Mouse (Mus musculus): ENCODE measurements around the gene Fermt3. TPM values are rescaled to one million over a fixed set of nuclear protein-coding genes. Genes with fewer than 3 reads are reported as not detected.
A peak's percentile ranks its signal among the peaks of the same experiment; 100 is the strongest.

Gene Fermt3
- total RNA-seq, 2 experiments from 2014 or later, result 4.1 to 4.2 TPM

DNA sequence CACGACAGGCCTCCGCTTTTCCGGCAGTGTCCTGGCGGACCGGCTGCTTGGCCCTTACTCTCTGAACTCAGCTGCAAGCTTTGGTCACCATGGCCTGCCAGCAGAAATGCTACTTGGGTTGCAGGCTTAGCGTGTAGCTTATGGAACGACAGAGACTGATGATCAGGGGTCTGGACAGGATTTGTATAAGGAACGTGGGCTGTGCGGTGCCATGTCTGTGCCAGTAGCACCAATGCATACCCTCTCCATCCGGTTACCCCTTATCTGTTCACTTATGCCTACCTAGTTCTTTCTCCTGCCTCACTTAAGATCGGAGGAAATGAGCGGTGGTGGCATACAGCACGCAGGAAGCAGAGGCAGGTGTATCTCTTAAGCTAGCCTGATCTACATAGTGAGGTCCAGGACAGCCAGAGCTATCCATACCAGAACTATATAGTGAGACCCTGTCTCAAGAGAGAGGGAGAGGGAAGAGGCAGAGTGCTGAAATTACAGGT is 21.4 kb upstream of the Fermt3 start:
- intact Hi-C loops (cut with DNase I), result no loop called here
- DNase-seq (ENCODE audit: low spot score in 2 of 2), result peak in 1 of 2 experiments; percentile 19

GRCm38 (mm10) chr19:7039841-7040636 is 20.8 kb upstream of the Fermt3 start, which contains the start of gene Stip1:
Gene Stip1, minus strand, starts transcription at chr19:7039967.
- intact Hi-C loops (cut with DNase I), result no loop called here
- peak; percentile 99 to 100 for DNase-seq (ENCODE audit: low spot score in 2 of 2)

- DNase-seq (ENCODE audit: low spot score in 2 of 2), result peak; percentile 49 to 59
- intact Hi-C loops (cut with DNase I), result no loop called here
These were observed 19.9 kb upstream of the Fermt3 start for GRCm38 (mm10) chr19:7039088-7039720.

DNA sequence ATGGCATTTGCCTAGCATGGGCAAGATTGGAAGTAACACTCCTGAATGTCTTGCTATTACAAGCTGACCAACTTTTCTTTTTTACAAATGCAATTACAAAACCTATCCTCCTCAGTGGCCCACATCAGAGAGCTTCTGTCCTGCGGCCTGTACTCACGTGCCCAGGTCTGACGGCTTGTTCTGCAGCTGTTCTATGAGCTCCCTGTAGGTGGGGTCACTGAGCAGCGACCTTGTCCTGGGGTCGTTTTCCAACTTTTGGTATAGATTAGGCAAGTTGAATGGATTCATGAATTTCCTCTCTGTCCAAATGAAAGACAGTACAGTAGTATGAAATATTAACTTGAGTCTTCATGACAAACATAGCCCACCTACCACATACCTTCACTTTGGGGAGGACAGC is 14.7 kb upstream of the Fermt3 start:
- no peak for DNase-seq (ENCODE audit: low spot score in 2 of 2)
- intact Hi-C loops (cut with DNase I), result no loop called here

DNA sequence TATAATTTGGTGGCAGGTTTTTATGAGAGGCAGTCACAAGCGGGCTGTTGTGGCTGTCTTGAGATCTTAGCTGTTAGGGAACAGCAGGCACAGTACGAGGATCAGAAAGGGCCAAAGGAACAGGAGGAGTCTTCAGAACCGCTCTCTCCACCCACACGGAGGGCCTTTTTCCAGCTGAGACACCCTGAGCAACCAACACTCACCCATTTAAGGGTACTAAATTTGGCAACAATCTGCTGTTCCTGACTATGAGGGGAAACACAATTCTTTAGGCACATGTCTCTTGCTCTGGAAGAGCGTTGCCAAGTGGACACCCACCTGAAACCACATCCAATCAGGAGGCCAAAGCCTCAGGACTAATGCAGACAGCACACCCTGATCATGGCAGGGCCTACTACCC is 10.3 kb upstream of the Fermt3 start:
- DNase-seq (ENCODE audit: low spot score in 2 of 2), result peak; percentile 58 to 91
- intact Hi-C loops (cut with DNase I), result loop anchor here (5.0 kb wide), 1 partner anchor 97 kb away; the partner anchor contains the start of gene Kcnk4

GRCm38 (mm10) chr19:7020224-7020641 is 964 bp upstream of the Fermt3 start:
- intact Hi-C loops (cut with DNase I), result no loop called here
- DNase-seq (ENCODE audit: low spot score in 2 of 2), result peak; percentile 28 to 39

GRCm38 (mm10) chr19:7018546-7018945 is 723 bp downstream of the Fermt3 start:
- no peak for DNase-seq (ENCODE audit: low spot score in 2 of 2)
- intact Hi-C loops (cut with DNase I), result no loop called here

DNA sequence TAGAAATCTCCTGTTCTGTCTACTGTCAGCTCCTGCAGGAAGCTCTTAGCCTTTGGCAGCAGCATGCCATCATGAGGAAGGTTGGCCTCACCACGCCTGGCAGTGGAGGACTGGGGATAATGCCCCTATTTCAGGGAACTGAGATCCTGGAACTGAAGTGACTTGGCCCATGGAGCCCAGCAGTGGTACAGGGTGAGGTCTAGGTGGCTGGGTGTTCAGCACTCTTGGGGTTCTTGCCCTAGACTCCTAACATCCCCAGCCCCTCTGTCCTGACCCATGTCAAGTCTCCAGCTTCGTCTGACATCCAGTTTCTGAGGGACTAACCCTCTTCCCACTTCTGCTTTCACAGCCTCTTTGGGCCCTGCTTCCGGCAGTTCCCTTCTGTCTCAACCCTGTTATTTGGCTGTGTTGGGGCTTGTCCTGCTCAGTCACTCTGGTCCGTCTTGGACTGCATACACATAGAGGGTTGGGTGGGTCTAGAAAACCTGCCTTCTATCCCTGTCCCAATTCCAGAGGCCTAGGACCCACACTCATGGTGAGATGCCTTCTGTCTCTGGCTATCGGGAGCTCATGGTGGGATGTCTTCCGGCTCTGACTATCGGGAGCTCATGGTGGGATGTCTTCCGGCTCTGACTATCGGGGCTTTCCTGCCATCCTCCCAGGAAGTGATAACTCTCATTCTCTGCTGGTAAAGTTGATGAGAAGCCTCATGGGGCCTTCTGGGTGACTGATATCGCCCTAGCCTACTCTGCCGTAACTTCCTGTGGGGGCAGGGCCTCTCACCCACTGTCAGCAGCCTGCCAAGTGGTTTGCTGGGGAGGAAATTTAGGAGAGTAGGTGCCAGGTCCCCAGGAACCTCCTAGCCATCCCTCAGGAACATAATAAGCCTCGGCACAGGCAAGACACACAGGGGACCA is 1.5 kb downstream of the Fermt3 start:
- intact Hi-C loops (cut with DNase I), result no loop called here
- DNase-seq (ENCODE audit: low spot score in 2 of 2), result no peak

DNA sequence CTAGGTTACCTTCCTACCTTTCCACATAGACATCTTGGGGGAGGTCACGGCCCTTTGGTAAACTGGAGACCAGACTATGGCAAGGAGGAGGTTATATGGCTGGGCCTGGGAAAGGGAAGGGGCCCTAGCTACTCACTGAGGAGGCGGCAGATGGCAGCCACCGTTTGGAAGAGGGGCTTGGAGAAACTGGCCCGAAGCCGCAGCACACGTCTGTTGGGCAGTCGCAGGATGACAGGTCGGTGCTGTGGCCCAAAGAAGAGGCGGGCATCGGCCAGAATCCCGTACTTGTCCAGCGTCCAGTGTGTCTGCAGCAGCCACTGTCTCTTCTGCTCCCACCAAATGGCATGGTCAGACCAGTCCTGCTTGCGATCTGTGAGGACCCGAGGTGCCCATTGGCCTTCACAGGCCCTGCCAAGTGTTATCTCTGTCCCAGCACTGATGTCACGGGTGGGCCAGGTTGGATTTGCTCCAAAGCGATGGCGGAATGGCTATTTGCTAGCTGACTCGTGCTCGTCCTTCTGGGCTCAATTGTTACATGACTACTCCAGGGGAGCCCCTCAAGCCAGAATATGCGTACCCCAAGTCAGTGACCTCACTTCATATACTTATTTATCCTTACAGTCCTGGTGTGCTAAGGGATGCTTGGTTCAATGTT is 4.7 kb downstream of the Fermt3 start:
- intact Hi-C loops (cut with DNase I), result no loop called here
- DNase-seq (ENCODE audit: low spot score in 2 of 2), result no peak

DNA sequence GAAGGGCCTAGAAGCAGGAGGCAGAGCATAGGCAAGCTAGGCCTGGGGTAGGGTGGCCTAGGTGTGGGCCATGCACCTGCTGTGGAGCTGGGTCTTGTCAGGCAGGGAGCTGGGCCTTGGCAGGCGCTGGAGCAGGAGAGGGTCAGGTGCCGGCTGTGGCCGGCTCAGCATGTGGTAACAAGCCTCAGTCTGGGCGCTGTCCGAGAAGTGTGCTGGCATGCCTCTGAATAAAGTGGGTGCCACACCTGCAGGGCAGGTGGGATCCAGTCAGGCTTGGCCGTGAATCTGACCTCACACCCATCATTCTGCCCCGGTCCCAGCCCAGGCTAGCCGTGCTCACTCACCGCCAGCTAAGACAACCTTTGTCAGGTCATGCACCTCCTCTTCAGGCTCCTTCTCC is 5.3 kb downstream of the Fermt3 start:
- no peak for DNase-seq (ENCODE audit: low spot score in 2 of 2)
- intact Hi-C loops (cut with DNase I), result no loop called here

DNA sequence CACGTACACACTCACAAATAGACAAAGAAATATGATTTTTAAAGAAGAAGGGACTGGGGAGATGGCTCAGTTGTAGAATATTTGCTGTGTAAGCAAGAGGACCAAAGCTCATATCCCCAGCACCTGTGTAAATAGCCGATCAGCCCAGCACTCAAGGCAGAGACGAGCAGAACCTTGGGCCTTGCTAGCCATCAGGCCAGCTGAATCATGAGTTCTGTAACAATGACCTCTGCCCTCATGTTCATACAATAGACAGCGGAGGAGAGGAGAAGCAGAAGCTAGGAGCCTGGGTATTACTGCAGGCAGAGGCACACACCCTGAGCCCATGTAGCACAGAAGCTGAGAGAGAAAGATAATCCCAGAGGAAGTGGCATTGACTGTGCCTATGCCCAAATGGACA is 6.8 kb downstream of the Fermt3 start:
- intact Hi-C loops (cut with DNase I), result no loop called here

GRCm38 (mm10) chr19:7006892-7007593 is 12.2 kb downstream of the Fermt3 start:
- DNase-seq (ENCODE audit: low spot score in 2 of 2), result no peak
- intact Hi-C loops (cut with DNase I), result no loop called here

More for the DNA sequence above, 6.8 kb downstream of the Fermt3 start:
- DNase-seq (ENCODE audit: low spot score in 2 of 2), result no peak

DNA sequence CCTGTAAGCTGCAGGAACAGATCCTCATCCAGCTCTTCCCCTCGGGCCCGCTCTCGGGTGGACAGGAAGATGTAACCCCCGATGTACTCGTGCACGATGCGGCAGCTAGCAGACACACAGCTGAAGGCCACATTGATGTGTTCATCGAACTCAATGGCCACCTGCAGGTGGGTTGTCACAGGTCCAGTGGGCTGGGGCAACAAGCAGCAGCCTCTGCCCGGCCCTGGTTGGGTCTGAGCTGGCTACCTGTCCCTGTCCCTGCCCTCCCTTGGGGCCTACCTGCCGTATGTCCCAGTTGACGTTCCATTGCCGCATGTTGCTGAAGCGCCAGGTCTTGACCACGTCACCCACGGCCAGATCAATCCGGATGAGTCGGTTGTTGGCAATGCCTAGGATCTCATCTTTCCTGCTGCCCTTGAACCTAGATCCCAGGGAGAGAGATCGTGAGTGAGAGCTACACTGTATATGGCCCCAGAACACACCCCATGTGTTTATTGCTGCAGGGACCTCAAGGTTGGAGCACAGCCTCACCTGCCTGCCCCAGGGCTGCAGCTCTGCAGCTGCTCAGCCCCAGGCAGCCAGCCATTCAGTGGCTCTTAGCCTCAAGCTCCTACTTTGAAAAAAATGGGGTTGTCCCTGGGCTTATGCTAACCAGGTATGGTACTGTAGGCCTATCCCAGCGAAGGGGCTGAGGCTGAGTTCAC is 19.8 kb downstream of the Fermt3 start:
- intact Hi-C loops (cut with DNase I), result no loop called here

GRCm38 (mm10) chr19:6997721-6998290 is 21.5 kb downstream of the Fermt3 start:
- DNase-seq (ENCODE audit: low spot score in 2 of 2), result no peak
- intact Hi-C loops (cut with DNase I), result no loop called here

More for the DNA sequence above, 19.8 kb downstream of the Fermt3 start:
- no peak for DNase-seq (ENCODE audit: low spot score in 2 of 2)

DNA sequence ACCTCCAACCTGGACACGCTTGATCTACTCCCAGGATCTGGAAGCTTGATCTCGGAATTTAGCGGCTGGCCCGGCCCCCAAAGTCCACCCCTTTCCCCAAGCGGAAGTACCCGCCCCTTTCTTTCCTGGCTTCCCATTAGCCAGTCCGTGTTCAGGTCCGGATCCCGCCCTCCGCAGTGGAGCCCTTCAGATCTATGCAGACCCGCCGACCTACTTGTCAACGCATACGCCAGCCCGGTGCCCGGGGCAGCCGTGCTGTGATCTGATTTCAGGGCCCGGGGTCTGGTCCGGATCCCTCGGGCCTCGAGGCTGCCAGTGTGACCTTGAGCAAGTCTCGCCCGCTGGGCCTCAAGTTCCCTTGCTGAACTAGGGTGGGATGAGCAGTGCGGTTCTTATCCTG is 23.3 kb downstream of the Fermt3 start, which contains the start of the genes Nudt22 and Trpt1:
Gene Nudt22 (minus strand): TSS at position 112 of the 400 bp plus-strand sequence.
Gene Trpt1 (plus strand): TSS at position 126 of the 400 bp plus-strand sequence.
- intact Hi-C loops (cut with DNase I), result no loop called here
- peak; percentile 82 to 89 for DNase-seq (ENCODE audit: low spot score in 2 of 2)

GRCm38 (mm10) chr19:6995255-6995991 is 23.8 kb downstream of the Fermt3 start:
- DNase-seq (ENCODE audit: low spot score in 2 of 2), result no peak
- intact Hi-C loops (cut with DNase I), result no loop called here

DNA sequence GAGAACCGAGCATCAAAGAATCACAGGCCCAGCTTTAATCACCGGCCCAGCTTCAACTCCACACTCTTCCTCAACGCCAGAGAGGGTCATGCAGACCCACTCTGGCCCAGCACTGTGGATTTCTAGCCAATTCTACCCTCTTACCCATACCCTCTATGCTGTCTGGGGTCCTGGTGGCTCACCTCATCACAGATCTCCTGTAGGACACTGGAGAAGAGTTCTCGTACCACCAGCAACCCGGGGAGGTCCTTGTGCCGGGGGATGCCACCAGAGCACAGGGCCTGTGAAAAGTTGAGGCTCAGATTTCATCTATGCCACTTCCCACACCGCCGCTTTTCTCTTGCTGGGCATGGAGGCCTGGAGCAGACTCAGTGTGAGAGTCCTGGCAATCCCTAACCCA is 24.8 kb downstream of the Fermt3 start:
- intact Hi-C loops (cut with DNase I), result no loop called here

More for the DNA sequence above, 24.8 kb downstream of the Fermt3 start:
- no peak for DNase-seq (ENCODE audit: low spot score in 2 of 2)
